Comparison of ENCODE assay signal across 18 mouse cellular contexts in the genomic region with DNA sequence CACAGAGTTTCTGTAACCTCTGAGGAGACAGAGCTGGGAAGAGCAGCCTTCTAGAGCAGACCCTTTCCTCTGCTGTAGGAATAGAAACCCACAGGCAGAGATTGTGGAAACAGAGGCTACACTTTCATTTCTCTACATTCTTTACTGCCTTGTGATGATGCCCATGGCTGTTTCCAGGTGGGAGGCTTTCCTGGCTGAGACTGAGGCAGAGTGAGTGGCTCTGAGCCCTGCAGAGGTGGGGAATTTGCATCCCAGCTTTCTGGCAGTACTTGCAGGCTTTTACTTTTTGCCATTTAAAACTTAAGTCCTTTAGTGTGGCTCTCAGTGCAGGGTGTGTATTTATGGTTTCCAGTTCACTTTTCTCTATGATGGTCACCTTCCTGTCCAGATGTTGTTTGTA.
"Had no signal": no experiment of that assay in that cellular context is flagged by ENCODE, and none has a peak within 500 bp of the region (broad histone marks: within the 10 kb centered on the region; RNA-seq: fewer than 3 reads in every experiment).

No protein-coding gene starts in this region.

- H3K4me2 ChIP-seq: kidney, embryonic 15.5 days; limb, embryonic 13.5 days; liver, embryonic 12.5 days; liver, embryonic 15.5 days; lung, embryonic 15.5 days; midbrain, embryonic 11.5 days had no signal

- H3K4me1 ChIP-seq: kidney, embryonic 15.5 days had no signal

- DNase-seq: kidney, postnatal 10 days; kidney, postnatal 36 days; layer of hippocampus, postnatal 36 days; liver; lung, adult 18-20 months; lung, postnatal 10 days; lung, postnatal 4 days; midbrain, embryonic 14.5 days; thymus, adult 2 months; thymus, postnatal 14 days; thymus, postnatal 4 days had no signal

- H3K27ac ChIP-seq: kidney, embryonic 15.5 days; left cerebral cortex, adult 2 months; limb, embryonic 13.5 days; liver, embryonic 12.5 days; liver, embryonic 15.5 days; lung, embryonic 15.5 days had no signal

- H3K9ac ChIP-seq: kidney, embryonic 15.5 days; limb, embryonic 13.5 days; liver, embryonic 12.5 days; liver, embryonic 15.5 days; lung, embryonic 15.5 days had no signal

- H3K9me3 ChIP-seq: kidney, embryonic 15.5 days; limb, embryonic 13.5 days; liver, embryonic 12.5 days; liver, embryonic 15.5 days; lung, embryonic 15.5 days had no signal

- H3K4me3 ChIP-seq: kidney, embryonic 15.5 days; left cerebral cortex, adult 2 months; limb, embryonic 13.5 days; liver, embryonic 12.5 days; liver, embryonic 15.5 days; lung, embryonic 15.5 days had no signal

- H3K36me3 ChIP-seq: kidney, embryonic 15.5 days; limb, embryonic 13.5 days; liver, embryonic 12.5 days; liver, embryonic 15.5 days; lung, embryonic 15.5 days had no signal

- H3K27me3 ChIP-seq: kidney, embryonic 15.5 days; liver, embryonic 12.5 days; liver, embryonic 15.5 days; lung, embryonic 15.5 days had no signal

- ATAC-seq: liver, embryonic 12.5 days had no signal
